Mouse (Mus musculus): Measurements from ENCODE around the gene Hs6st1.
A peak's percentile ranks its signal among the peaks of the same experiment; 100 is the strongest.

The Hs6st1 gene

GRCm38 (mm10) chr1:36082184-36082583 lies 14.0 kb downstream of the Hs6st1 start:
- no peak for ATAC-seq (ENCODE audit: insufficient number of reproducible peaks, low FRiP score, low TSS enrichment)

- no peak for ATAC-seq (ENCODE audit: insufficient number of reproducible peaks, low FRiP score, low TSS enrichment)
Measured at GRCm38 (mm10) chr1:36083554-36083953, 15.4 kb downstream of the Hs6st1 start.

GRCm38 (mm10) chr1:36085069-36085468 lies 16.9 kb downstream of the Hs6st1 start:
- no peak for ATAC-seq (ENCODE audit: insufficient number of reproducible peaks, low FRiP score, low TSS enrichment)

GRCm38 (mm10) chr1:36088367-36088766 lies 20.2 kb downstream of the Hs6st1 start:
- 0 out of 2 replicates have a peak, but pooled peaks have one; percentile 37 for ATAC-seq (ENCODE audit: insufficient number of reproducible peaks, low FRiP score, low TSS enrichment)

GRCm38 (mm10) chr1:36089481-36089880 lies 21.3 kb downstream of the Hs6st1 start:
- ATAC-seq (ENCODE audit: insufficient number of reproducible peaks, low FRiP score, low TSS enrichment) = no peak

GRCm38 (mm10) chr1:36090011-36090721 lies 22.0 kb downstream of the Hs6st1 start:
- no peak; the same call in 1 of the 2 replicates for ATAC-seq (ENCODE audit: insufficient number of reproducible peaks, low FRiP score, low TSS enrichment)

- no peak for ATAC-seq (ENCODE audit: insufficient number of reproducible peaks, low FRiP score, low TSS enrichment)
Measured at GRCm38 (mm10) chr1:36090722-36091110, 22.5 kb downstream of the Hs6st1 start.

GRCm38 (mm10) chr1:36091246-36091645 lies 23.0 kb downstream of the Hs6st1 start:
- ATAC-seq (ENCODE audit: insufficient number of reproducible peaks, low FRiP score, low TSS enrichment) = no peak

GRCm38 (mm10) chr1:36093741-36094140 lies 25.5 kb downstream of the Hs6st1 start:
- no peak for ATAC-seq (ENCODE audit: insufficient number of reproducible peaks, low FRiP score, low TSS enrichment)

GRCm38 (mm10) chr1:36095423-36096272 lies 27.4 kb downstream of the Hs6st1 start:
- no peak for ATAC-seq (ENCODE audit: insufficient number of reproducible peaks, low FRiP score, low TSS enrichment)

GRCm38 (mm10) chr1:36098432-36098831 lies 30.2 kb downstream of the Hs6st1 start:
- ATAC-seq (ENCODE audit: insufficient number of reproducible peaks, low FRiP score, low TSS enrichment) = no peak

- ATAC-seq (ENCODE audit: insufficient number of reproducible peaks, low FRiP score, low TSS enrichment) = no peak
Measured at GRCm38 (mm10) chr1:36100371-36100770, 32.2 kb downstream of the Hs6st1 start.

- ATAC-seq (ENCODE audit: insufficient number of reproducible peaks, low FRiP score, low TSS enrichment) = no peak
Measured at GRCm38 (mm10) chr1:36105917-36106706, 37.9 kb downstream of the Hs6st1 start.

- ATAC-seq (ENCODE audit: insufficient number of reproducible peaks, low FRiP score, low TSS enrichment) = no peak
Measured at GRCm38 (mm10) chr1:36109987-36110386, 41.8 kb downstream of the Hs6st1 start.

- no peak for ATAC-seq (ENCODE audit: insufficient number of reproducible peaks, low FRiP score, low TSS enrichment)
Measured at GRCm38 (mm10) chr1:36112665-36113064, 44.5 kb downstream of the Hs6st1 start.

GRCm38 (mm10) chr1:36113670-36114069 lies 45.5 kb downstream of the Hs6st1 start:
- ATAC-seq (ENCODE audit: insufficient number of reproducible peaks, low FRiP score, low TSS enrichment) = no peak

- ATAC-seq (ENCODE audit: insufficient number of reproducible peaks, low FRiP score, low TSS enrichment) = no peak
Measured at GRCm38 (mm10) chr1:36114844-36115243, 46.6 kb downstream of the Hs6st1 start.

GRCm38 (mm10) chr1:36116488-36116887 lies 48.3 kb downstream of the Hs6st1 start:
- no peak for ATAC-seq (ENCODE audit: insufficient number of reproducible peaks, low FRiP score, low TSS enrichment)

GRCm38 (mm10) chr1:36118061-36118685 lies 50.0 kb downstream of the Hs6st1 start:
- no peak for ATAC-seq (ENCODE audit: insufficient number of reproducible peaks, low FRiP score, low TSS enrichment)

- no peak for ATAC-seq (ENCODE audit: insufficient number of reproducible peaks, low FRiP score, low TSS enrichment)
Measured at GRCm38 (mm10) chr1:36118958-36119357, 50.8 kb downstream of the Hs6st1 start.
